Mouse (Mus musculus) spleen, postnatal 10 days (tissue): Measurements from ENCODE around the gene Cerk.
"Not testable (repeated sequence)": the region's sequence is repeated elsewhere in the genome, so short reads cannot be mapped to it uniquely, and the experiment has no call there.

ENCODE experiments used
- DNase-seq, 2 experiments: peaks; one replicate each; pipeline ENCODE4 v3.0.0; 2021 to 2022; ENCODE audit warnings: low spot score in 2 of 2

Cerk gene

GRCm38 (mm10) chr15:86113342-86113710, 72.6 kb downstream of the Cerk start:
- DNase-seq, result no peak

GRCm38 (mm10) chr15:86112707-86113341, 73.1 kb downstream of the Cerk start:
- no peak for DNase-seq

- peak in 1 of 2 experiments; percentile 49 for DNase-seq
Measured at GRCm38 (mm10) chr15:86110361-86111103, 75.4 kb downstream of the Cerk start.

- DNase-seq, result no peak
Measured at GRCm38 (mm10) chr15:86109650-86110211, 76.2 kb downstream of the Cerk start.

GRCm38 (mm10) chr15:86109245-86109644, 76.7 kb downstream of the Cerk start:
- DNase-seq, result no peak

- peak; percentile 49 to 50 for DNase-seq
Measured at GRCm38 (mm10) chr15:86107831-86108471, 78.0 kb downstream of the Cerk start.

GRCm38 (mm10) chr15:86105751-86106150, 80.2 kb downstream of the Cerk start:
- DNase-seq, result no peak

GRCm38 (mm10) chr15:86105345-86105697, 80.6 kb downstream of the Cerk start:
- DNase-seq, result peak; percentile 67 to 85

- peak; percentile 53 to 54 for DNase-seq
Measured at GRCm38 (mm10) chr15:86104401-86105344, 81.3 kb downstream of the Cerk start.

- no peak for DNase-seq
Measured at GRCm38 (mm10) chr15:86102308-86102707, 83.6 kb downstream of the Cerk start.

GRCm38 (mm10) chr15:86101585-86101984, 84.4 kb downstream of the Cerk start:
- no peak for DNase-seq

GRCm38 (mm10) chr15:86097871-86098270, 88.1 kb downstream of the Cerk start:
- no peak for DNase-seq

GRCm38 (mm10) chr15:86096604-86097020, 89.3 kb downstream of the Cerk start:
- not testable (repeated sequence) for DNase-seq

GRCm38 (mm10) chr15:86095722-86096603, 90.0 kb downstream of the Cerk start:
- DNase-seq, result no peak

- no peak for DNase-seq
Measured at GRCm38 (mm10) chr15:86094324-86095121, 91.4 kb downstream of the Cerk start.

- DNase-seq, result no peak
Measured at GRCm38 (mm10) chr15:86093236-86093635, 92.7 kb downstream of the Cerk start.

- no peak for DNase-seq
Measured at GRCm38 (mm10) chr15:86091998-86092670, 93.8 kb downstream of the Cerk start.

GRCm38 (mm10) chr15:86091201-86091997, 94.5 kb downstream of the Cerk start:
- DNase-seq, result no peak
